Mouse (Mus musculus) lung, postnatal 0 days (tissue): Measurements from ENCODE around the gene Ksr1.

Experiments used
- CTCF ChIP-seq: IDR thresholded peaks from 2 replicates; pipeline ENCODE4 v1.5.1; 2016; ENCODE audit warnings: antibody characterized with exemption, mild to moderate bottlenecking
- EP300 ChIP-seq: IDR thresholded peaks from 2 replicates; pipeline ENCODE4 v1.6.1; 2016; ENCODE audit warnings: antibody characterized with exemption, mild to moderate bottlenecking, control low read depth

DNA sequence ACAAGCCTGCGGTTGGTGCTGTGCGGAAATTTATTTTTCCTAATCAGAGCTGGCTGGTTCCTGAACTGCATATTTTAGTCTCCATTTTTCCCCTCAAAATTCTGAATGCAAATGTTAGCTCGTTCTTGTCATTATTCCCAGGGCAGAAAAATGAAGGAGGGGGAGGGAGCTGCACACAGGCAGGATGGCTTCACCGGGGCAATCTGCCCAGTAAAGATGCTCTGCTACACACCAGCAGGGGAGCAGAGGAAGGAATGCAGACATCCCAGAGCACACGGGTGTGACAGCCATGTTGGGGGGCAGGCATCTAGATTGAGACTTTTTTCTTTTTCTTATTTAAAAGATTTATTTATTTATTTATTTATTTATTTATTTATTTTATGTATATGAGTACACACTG lies 9.0 kb downstream of the Ksr1 start:
- TF ChIP-seq CTCF = no peak
- no peak for TF ChIP-seq EP300
